Mouse (Mus musculus): ENCODE data around the gene Atxn7l1. TPM values are rescaled to one million over a fixed set of nuclear protein-coding genes. Genes with fewer than 3 reads are reported as not detected.
A peak's percentile ranks its signal among the peaks of the same experiment; 100 is the strongest.

Atxn7l1 gene
- total RNA-seq (2021), result 10 to 100 TPM; 15.2 to 16.9 TPM
- long read RNA-seq, experiment 1, transcript Atxn7l1-203 (4 exons, 1,675 nt), result major isoform, 7 of 9 reads
- long read RNA-seq, experiment 1, partial matches to known transcripts, result 1 of 9 reads
- long read RNA-seq, experiment 1, other reads (novel, unspliced or antisense), result 1 of 9 reads
- long read RNA-seq, experiment 2, partial matches to known transcripts, result 2 of 7 reads
- long read RNA-seq, experiment 2, other reads (novel, unspliced or antisense), result 2 of 7 reads

DNA sequence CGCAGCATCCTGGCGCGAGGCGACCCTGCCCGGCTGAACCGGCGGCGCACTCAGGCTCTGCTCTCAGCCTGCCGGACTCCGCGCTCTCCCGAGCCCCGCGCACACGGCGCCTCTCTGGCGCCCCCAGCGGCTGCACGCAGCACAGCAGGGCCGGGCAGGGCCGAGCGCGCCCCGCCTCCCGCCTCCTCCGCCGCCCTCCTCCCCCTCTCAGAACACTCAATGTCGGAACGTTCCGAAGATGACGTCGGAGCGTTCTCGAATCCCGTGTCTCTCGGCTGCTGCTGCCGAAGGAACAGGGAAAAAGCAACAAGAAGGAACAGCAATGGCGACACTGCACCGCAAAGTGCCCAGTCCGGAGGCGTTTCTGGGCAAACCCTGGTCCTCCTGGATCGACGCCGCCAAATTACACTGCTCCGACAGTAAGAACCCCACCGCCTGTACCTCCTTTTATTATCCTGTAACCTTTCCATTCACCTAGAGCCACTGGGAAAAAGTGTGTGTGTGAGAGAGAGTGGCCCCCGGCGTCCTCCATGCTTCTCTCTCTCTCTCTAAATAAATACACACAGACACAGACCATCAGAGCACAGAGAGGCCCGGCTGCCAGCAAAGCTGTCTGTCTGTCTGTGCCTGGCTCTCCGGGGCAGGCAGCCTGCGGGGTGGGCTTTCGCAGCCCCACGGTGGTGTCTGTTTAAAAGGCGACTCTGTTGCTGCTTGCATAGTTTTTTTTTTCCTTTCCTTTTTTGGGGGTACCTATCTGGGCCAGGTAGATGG, at the start of gene Atxn7l1:
Gene Atxn7l1, plus strand, starts transcription at position 197 of the 771 bp plus-strand sequence.
- DNase-seq (ENCODE audit: low spot score), result peak; percentile 94

DNA sequence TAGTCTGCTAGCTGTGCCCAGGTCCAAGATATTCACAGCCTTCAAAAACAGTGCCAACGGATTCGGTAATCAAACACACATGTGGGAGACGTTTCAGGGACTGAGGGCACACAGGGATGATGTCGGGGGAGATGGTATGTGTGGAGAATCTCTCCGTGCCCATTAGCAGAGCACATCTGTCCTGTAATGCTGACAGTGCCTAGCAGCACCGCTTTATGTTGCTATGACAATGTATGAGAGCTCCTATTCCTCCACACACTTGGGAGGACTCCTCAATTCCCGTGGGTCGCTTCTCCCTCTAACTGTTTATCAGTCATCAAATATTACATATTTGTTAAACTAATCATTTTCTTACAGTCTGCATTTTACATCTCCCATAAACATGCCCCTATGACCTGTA, 45.9 kb upstream of the Atxn7l1 start:
- no peak for DNase-seq (ENCODE audit: low spot score)

DNA sequence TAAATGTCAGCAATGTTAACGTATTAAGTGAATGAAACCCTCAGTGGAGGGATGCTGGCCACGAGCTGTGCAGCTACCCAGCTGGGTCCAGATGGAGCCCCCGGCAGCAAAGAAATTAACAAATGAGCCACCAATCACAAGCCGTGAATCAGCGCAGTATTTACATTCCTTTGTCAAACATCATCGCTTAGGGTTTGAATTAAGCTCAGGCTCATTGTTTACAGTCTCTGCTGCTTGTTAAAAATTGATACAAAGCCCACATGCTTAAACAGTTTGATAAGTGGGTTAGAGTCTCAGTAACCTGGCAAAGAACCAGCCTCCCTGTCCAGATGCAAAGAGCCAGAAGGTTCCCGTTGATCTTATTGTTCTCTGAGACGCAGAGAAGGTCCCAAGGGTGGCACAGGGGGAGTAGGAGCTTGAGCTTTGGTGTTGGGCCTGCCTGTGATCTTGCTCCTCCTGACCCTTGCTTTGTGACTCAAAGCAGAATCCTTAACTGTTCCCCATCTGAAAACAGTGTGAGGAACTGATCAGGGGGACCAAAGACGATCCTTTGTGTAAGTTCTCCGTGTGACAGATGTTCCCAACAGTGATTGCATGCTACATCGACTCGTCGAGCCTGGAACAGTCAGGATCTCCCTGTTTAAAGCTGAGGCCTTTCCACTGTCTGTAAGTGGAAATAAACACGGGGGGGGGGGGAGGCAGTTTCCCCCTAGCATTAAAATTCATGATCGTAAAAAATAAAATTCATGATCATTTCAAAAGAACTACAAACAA, 45.0 kb upstream of the Atxn7l1 start:
- no peak for DNase-seq (ENCODE audit: low spot score)

DNA sequence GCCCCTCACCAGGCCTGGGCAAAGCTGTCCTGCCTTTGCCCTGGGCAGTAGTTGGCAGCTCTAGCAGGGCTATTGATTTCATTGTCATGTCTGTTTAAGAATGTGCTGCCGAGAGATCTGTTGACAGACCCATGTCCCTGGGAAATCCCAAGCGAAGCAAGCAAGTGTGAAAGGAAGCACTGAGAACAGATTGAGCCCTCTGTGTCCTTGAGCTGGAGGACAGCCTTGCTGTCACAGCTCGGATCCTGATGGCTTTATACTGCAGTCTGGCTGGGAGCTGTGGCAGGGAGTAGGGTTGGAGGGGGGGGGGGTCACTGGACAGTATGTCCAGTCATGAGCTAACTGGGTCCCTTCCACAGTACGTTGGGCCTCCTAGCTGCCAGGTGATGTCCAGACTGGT, 41.8 kb upstream of the Atxn7l1 start:
- no peak for DNase-seq (ENCODE audit: low spot score)

GRCm38 (mm10) chr12:33106438-33107167, 40.9 kb upstream of the Atxn7l1 start:
- no peak for DNase-seq (ENCODE audit: low spot score)

DNA sequence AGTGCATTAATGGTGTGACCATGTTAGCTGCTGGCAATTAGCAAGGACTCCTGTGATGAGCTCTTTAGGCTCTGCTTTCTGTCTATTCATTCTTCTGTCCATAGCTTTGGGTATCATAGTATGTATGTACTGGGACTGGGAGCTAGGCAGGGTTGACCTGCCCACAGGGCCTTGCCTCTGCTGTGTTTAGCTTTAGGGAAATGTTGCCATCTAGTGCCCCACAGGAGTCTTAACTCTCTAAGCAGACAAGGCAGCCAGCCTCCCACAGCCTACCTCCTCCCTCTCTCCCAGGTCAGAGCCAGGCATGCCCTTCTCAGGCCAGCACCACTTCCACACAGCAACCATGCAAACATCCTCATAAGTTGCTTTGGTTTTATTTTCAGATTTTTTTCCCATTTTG, 38.0 kb upstream of the Atxn7l1 start:
- peak; percentile 39 for DNase-seq (ENCODE audit: low spot score)

GRCm38 (mm10) chr12:33110894-33111471, 36.5 kb upstream of the Atxn7l1 start:
- peak; percentile 42 for DNase-seq (ENCODE audit: low spot score)

GRCm38 (mm10) chr12:33118624-33119301, 28.7 kb upstream of the Atxn7l1 start:
- DNase-seq (ENCODE audit: low spot score), result no peak

GRCm38 (mm10) chr12:33125594-33126227, 21.8 kb upstream of the Atxn7l1 start:
- no peak for DNase-seq (ENCODE audit: low spot score)

DNA sequence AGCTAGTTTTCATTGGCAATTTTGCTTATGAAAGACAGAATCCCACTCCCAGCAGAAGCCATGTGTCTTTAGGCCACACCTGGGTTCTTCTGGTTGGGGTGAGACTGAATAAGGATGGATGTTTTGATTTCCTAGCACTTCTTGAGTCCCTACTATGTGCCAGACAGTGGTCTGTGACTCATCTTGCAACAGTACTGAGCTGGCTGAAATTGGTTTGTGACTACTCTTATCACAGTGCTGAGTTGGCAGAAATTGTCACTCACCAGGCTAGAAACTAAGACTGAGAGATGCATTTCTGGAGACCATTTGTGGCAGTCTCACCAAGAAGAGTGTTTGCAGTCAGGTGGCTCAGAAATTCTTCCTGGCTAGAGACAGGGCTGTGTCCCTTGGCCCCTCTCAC, 21.2 kb upstream of the Atxn7l1 start:
- DNase-seq (ENCODE audit: low spot score), result no peak

DNA sequence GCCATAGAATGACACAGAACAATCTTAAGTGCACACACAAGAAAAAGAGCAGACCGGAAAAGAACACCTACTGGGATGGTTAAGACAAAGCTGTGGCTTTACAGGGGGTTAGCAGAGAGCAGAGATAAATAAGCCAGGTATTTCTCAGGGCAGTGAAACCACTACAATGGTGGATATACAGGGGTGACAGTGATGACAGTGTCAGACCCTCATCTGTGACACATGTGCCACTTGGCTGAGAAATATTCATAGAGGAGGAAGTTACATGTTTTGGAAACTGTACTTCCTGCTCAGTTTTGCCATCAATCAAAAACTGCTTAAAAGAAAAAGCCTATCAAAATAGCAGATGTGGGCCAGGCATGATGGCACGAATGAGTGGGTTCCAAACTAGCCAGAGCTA, 19.4 kb upstream of the Atxn7l1 start:
- no peak for DNase-seq (ENCODE audit: low spot score)

- DNase-seq (ENCODE audit: low spot score), result no peak
Measured at GRCm38 (mm10) chr12:33128702-33129101, 18.8 kb upstream of the Atxn7l1 start.

DNA sequence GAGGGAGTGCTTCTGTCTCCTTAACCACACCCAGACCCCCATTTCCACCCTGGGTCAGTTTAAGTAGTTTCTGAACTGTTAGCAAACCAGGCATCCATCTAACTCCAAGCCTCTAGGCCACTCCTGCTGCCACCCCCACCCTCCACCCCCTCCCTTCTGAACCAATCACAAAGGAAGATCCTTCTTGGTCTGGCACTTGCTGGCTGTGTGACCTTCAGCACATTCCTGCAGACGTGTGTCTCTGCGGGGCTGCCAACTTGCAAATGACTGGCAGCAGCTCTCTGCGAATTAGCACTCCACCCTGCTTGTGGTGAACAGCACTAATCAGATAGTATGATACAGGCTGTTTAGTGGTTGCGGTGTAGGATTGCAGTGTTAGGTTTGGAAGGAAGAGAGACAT, 18.1 kb upstream of the Atxn7l1 start:
- DNase-seq (ENCODE audit: low spot score), result peak; percentile 31

DNA sequence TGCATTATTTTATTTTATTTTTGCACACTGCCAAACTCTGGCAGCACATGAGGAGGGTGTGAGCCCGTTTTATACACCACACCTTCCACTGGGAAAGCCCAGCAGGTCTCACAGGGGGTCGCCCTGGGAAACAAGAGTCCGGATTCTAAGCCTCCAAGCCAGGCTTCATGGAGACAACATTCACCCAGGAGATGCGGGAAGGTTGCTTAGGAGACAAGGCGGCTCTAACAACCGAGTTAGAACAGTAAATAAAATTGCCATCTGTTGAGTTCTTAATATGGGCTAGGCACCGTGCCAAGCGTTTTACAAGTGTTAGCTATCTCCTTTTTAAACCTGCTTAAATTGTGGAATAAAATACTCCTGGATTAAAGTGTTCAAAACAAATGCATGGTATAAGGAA, 17.1 kb upstream of the Atxn7l1 start:
- DNase-seq (ENCODE audit: low spot score), result no peak

GRCm38 (mm10) chr12:33131796-33132195, 15.7 kb upstream of the Atxn7l1 start:
- DNase-seq (ENCODE audit: low spot score), result no peak

GRCm38 (mm10) chr12:33137857-33138256, 9.6 kb upstream of the Atxn7l1 start:
- no peak for DNase-seq (ENCODE audit: low spot score)

DNA sequence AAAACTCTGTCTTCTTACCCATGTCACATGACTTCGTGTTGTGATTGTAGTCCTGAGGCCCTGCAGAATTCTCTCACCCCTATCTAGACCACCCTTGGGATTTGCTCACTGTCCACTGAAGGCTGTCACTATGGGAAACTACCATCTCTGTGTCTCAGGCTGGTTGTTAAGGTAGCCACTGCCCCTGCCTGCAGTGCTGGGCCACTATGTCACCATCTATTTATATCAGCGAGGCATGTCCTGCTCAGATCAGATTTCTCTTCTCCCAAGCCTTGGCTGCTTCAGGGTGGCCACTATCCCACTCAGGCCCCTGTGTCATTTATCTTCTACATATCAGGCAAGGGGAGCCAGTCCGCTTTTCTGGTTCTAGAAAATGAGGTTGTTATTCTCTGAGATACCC, 8.4 kb upstream of the Atxn7l1 start:
- DNase-seq (ENCODE audit: low spot score), result peak; percentile 74

DNA sequence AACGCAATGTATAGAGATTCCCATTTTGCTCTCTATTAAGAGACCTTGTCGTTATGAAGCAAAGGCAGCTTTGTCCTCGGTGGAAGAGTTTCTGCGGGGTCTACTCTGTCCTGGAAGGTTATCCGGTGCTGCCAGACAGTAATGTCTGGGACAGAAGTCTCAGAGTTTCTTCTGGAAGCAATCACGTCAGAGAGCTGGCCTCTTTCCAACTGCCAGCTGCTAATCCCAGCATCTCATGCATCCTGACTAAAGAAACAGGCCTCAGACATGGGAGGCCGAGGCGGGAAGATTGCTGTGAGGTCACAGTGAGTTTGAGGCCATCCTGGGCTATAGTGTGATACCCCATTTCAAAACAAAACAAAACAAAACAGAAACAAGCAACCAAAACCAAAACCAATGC, 3.0 kb upstream of the Atxn7l1 start:
- no peak for DNase-seq (ENCODE audit: low spot score)

DNA sequence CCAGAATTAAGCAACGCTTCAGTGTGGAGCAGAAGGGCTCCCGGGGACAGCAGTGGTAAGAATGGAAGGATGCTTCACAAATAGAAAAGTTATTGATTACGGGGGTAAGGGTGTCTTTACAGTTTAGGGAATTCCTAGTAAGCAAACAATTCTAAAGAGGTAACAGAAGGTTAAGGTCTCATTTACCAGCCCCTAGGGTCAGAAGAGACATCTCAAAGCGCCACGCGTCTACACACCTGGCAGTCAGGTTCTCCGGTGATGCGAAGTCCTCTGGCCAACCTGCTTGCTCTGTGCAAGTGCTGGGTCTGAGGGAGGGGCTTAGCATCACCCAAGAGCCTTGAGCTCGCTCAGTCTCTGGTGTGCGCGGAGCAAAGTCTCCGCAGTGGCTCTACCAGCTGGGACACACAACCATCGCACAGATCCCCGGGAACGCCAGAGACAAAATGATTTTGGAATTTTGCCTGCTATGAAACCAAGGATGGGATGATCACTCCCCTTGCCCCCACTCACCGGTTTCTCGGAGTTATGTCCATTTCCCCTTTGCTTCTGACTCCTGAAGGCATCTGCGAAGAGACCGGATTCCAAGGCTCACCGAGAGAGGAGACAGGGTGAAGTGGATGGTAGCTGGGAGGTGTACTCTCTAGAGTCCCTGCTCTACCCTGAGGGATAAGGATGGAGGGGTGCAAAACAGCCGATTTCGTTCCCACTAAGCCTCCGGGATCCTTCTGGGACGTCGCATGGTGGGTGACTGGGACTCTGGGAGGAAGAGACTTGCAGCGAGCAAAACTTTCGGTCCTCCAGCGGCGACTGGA, 665 bp upstream of the Atxn7l1 start:
- DNase-seq (ENCODE audit: low spot score), result no peak

Measured in gastrocnemius, adult 18-20 months (tissue).